Mouse (Mus musculus): ENCODE data around the gene Ctse. TPM values are rescaled to one million over a fixed set of nuclear protein-coding genes. Genes with fewer than 3 reads are reported as not detected.

The Ctse gene
- polyA plus RNA-seq, 1 experiment from 2014 or later: 0.13 TPM

GRCm38 (mm10) chr1:131660266-131660665 lies 22.2 kb downstream of the Ctse start:
- 85% methylated on average over 2 of the region's 2 CpGs for WGBS
- H3K27ac ChIP-seq (replicated peaks; ENCODE audit: low read depth, low read length): no peak overlapping the region
- H3K9ac ChIP-seq (ENCODE audit: low read length): no peak overlapping the region
- H3K27me3 ChIP-seq (ENCODE audit: control insufficient read depth, insufficient read depth, low read length): no peaks in the 10 kb centered on the region
- H3K4me2 ChIP-seq (ENCODE audit: low read depth, severe bottlenecking): no peak overlapping the region
- no peak overlapping the region for H3K4me3 ChIP-seq (ENCODE audit: low read depth, low read length)
- H3K36me3 ChIP-seq (ENCODE audit: control insufficient read depth, insufficient read depth, low read length): no peaks in the 10 kb centered on the region
- ATAC-seq (ENCODE audit: insufficient number of reproducible peaks, low FRiP score, low TSS enrichment, low read depth) (no peak), DNase-seq (ENCODE audit: low spot score) (no peak)
- no peaks in the 10 kb centered on the region for H3K4me1 ChIP-seq (ENCODE audit: control insufficient read depth, insufficient read depth, low read length)
- H3K9me3 ChIP-seq (ENCODE audit: control insufficient read depth, low read length): no peaks in the 10 kb centered on the region

- Histone ChIP-seq H3K36me3 (ENCODE audit: control insufficient read depth, insufficient read depth, low read length) (no peaks in the 10 kb centered on the region), H3K4me2 (ENCODE audit: low read depth, severe bottlenecking) (no peak overlapping the region), H3K9ac (ENCODE audit: low read length) (no peak overlapping the region), H3K27ac (replicated peaks; ENCODE audit: low read depth, low read length) (no peak overlapping the region), H3K27me3 (ENCODE audit: control insufficient read depth, insufficient read depth, low read length) (no peaks in the 10 kb centered on the region), H3K4me1 (ENCODE audit: control insufficient read depth, insufficient read depth, low read length) (no peaks in the 10 kb centered on the region), H3K9me3 (ENCODE audit: control insufficient read depth, low read length) (no peaks in the 10 kb centered on the region), H3K4me3 (ENCODE audit: low read depth, low read length) (no peak overlapping the region)
- ATAC-seq (ENCODE audit: insufficient number of reproducible peaks, low FRiP score, low TSS enrichment, low read depth) (no peak), DNase-seq (ENCODE audit: low spot score) (no peak)
- WGBS: 78% methylated on average over 7 of the region's 7 CpGs
These were observed 22.8 kb downstream of the Ctse start for GRCm38 (mm10) chr1:131660716-131661472.

GRCm38 (mm10) chr1:131661749-131662148 lies 23.6 kb downstream of the Ctse start:
- no peak overlapping the region for H3K4me2 ChIP-seq (ENCODE audit: low read depth, severe bottlenecking)
- no peak overlapping the region for H3K27ac ChIP-seq (replicated peaks; ENCODE audit: low read depth, low read length)
- H3K4me3 ChIP-seq (ENCODE audit: low read depth, low read length): no peak overlapping the region
- H3K9ac ChIP-seq (ENCODE audit: low read length): no peak overlapping the region
- H3K4me1 ChIP-seq (ENCODE audit: control insufficient read depth, insufficient read depth, low read length): no peaks in the 10 kb centered on the region
- DNase-seq (ENCODE audit: low spot score) (no peak), ATAC-seq (ENCODE audit: insufficient number of reproducible peaks, low FRiP score, low TSS enrichment, low read depth) (no peak)
- no peaks in the 10 kb centered on the region for H3K36me3 ChIP-seq (ENCODE audit: control insufficient read depth, insufficient read depth, low read length)
- no peaks in the 10 kb centered on the region for H3K9me3 ChIP-seq (ENCODE audit: control insufficient read depth, low read length)
- WGBS: 78% methylated on average over 3 of the region's 3 CpGs
- no peaks in the 10 kb centered on the region for H3K27me3 ChIP-seq (ENCODE audit: control insufficient read depth, insufficient read depth, low read length)

GRCm38 (mm10) chr1:131663286-131663995 lies 25.3 kb downstream of the Ctse start:
- Histone ChIP-seq H3K27me3 (ENCODE audit: control insufficient read depth, insufficient read depth, low read length) (no peaks in the 10 kb centered on the region), H3K27ac (replicated peaks; ENCODE audit: low read depth, low read length) (no peak overlapping the region), H3K9ac (ENCODE audit: low read length) (no peak overlapping the region), H3K4me3 (ENCODE audit: low read depth, low read length) (no peak overlapping the region), H3K36me3 (ENCODE audit: control insufficient read depth, insufficient read depth, low read length) (no peaks in the 10 kb centered on the region), H3K4me1 (ENCODE audit: control insufficient read depth, insufficient read depth, low read length) (no peaks in the 10 kb centered on the region), H3K9me3 (ENCODE audit: control insufficient read depth, low read length) (no peaks in the 10 kb centered on the region), H3K4me2 (ENCODE audit: low read depth, severe bottlenecking) (no peak overlapping the region)
- WGBS: 85% methylated on average over 9 of the region's 9 CpGs
- ATAC-seq (ENCODE audit: insufficient number of reproducible peaks, low FRiP score, low TSS enrichment, low read depth) (no peak), DNase-seq (ENCODE audit: low spot score) (no peak)

GRCm38 (mm10) chr1:131664136-131664535 lies 26.0 kb downstream of the Ctse start:
- ATAC-seq (ENCODE audit: insufficient number of reproducible peaks, low FRiP score, low TSS enrichment, low read depth): no peak

GRCm38 (mm10) chr1:131665886-131666285 lies 27.8 kb downstream of the Ctse start:
- no peak for ATAC-seq (ENCODE audit: insufficient number of reproducible peaks, low FRiP score, low TSS enrichment, low read depth)
- DNase-seq (ENCODE audit: low spot score): no peak
- 0 out of 2 replicates have a peak, but pooled peaks cover 5% of the 10 kb centered on the region for H3K4me1 ChIP-seq (ENCODE audit: control insufficient read depth, insufficient read depth, low read length)
- no peaks in the 10 kb centered on the region for H3K36me3 ChIP-seq (ENCODE audit: control insufficient read depth, insufficient read depth, low read length)
- no peaks in the 10 kb centered on the region for H3K9me3 ChIP-seq (ENCODE audit: control insufficient read depth, low read length)
- H3K9ac ChIP-seq (ENCODE audit: low read length): no peak overlapping the region
- no peak overlapping the region for H3K4me2 ChIP-seq (ENCODE audit: low read depth, severe bottlenecking)
- WGBS: 91% methylated on average over 1 of the region's 1 CpGs
- no peaks in the 10 kb centered on the region for H3K27me3 ChIP-seq (ENCODE audit: control insufficient read depth, insufficient read depth, low read length)
- H3K27ac ChIP-seq (replicated peaks; ENCODE audit: low read depth, low read length): no peak overlapping the region
- H3K4me3 ChIP-seq (ENCODE audit: low read depth, low read length): no peak overlapping the region

More at GRCm38 (mm10) chr1:131664136-131664535, 26.0 kb downstream of the Ctse start:
- no peak overlapping the region for H3K4me3 ChIP-seq (ENCODE audit: low read depth, low read length)
- H3K27ac ChIP-seq (replicated peaks; ENCODE audit: low read depth, low read length): no peak overlapping the region
- DNase-seq (ENCODE audit: low spot score): no peak
- H3K27me3 ChIP-seq (ENCODE audit: control insufficient read depth, insufficient read depth, low read length): no peaks in the 10 kb centered on the region
- H3K4me1 ChIP-seq (ENCODE audit: control insufficient read depth, insufficient read depth, low read length): 0 out of 2 replicates have a peak, but pooled peaks cover 2% of the 10 kb centered on the region
- WGBS: 91% methylated on average over 5 of the region's 5 CpGs
- no peaks in the 10 kb centered on the region for H3K36me3 ChIP-seq (ENCODE audit: control insufficient read depth, insufficient read depth, low read length)
- no peak overlapping the region for H3K9ac ChIP-seq (ENCODE audit: low read length)
- no peak overlapping the region for H3K4me2 ChIP-seq (ENCODE audit: low read depth, severe bottlenecking)
- no peaks in the 10 kb centered on the region for H3K9me3 ChIP-seq (ENCODE audit: control insufficient read depth, low read length)

GRCm38 (mm10) chr1:131671113-131671512 lies 33.0 kb downstream of the Ctse start:
- ATAC-seq (ENCODE audit: insufficient number of reproducible peaks, low FRiP score, low TSS enrichment, low read depth) (no peak), DNase-seq (ENCODE audit: low spot score) (no peak)
- Histone ChIP-seq H3K27me3 (ENCODE audit: control insufficient read depth, insufficient read depth, low read length) (no peaks in the 10 kb centered on the region), H3K36me3 (ENCODE audit: control insufficient read depth, insufficient read depth, low read length) (no peaks in the 10 kb centered on the region), H3K9me3 (ENCODE audit: control insufficient read depth, low read length) (no peaks in the 10 kb centered on the region), H3K27ac (replicated peaks; ENCODE audit: low read depth, low read length) (no peak overlapping the region), H3K9ac (ENCODE audit: low read length) (no peak overlapping the region), H3K4me3 (ENCODE audit: low read depth, low read length) (no peak overlapping the region), H3K4me2 (ENCODE audit: low read depth, severe bottlenecking) (no peak overlapping the region), H3K4me1 (ENCODE audit: control insufficient read depth, insufficient read depth, low read length) (0 out of 2 replicates have a peak, but pooled peaks cover 5% of the 10 kb centered on the region)
- WGBS: 90% methylated on average over 8 of the region's 8 CpGs

- Histone ChIP-seq H3K27me3 (ENCODE audit: control insufficient read depth, insufficient read depth, low read length) (no peaks in the 10 kb centered on the region), H3K4me3 (ENCODE audit: low read depth, low read length) (no peak overlapping the region), H3K4me1 (ENCODE audit: control insufficient read depth, insufficient read depth, low read length) (0 out of 2 replicates have a peak, but pooled peaks cover 5% of the 10 kb centered on the region), H3K36me3 (ENCODE audit: control insufficient read depth, insufficient read depth, low read length) (no peaks in the 10 kb centered on the region), H3K27ac (replicated peaks; ENCODE audit: low read depth, low read length) (no peak overlapping the region), H3K9me3 (ENCODE audit: control insufficient read depth, low read length) (no peaks in the 10 kb centered on the region), H3K9ac (ENCODE audit: low read length) (no peak overlapping the region), H3K4me2 (ENCODE audit: low read depth, severe bottlenecking) (no peak overlapping the region)
- ATAC-seq (ENCODE audit: insufficient number of reproducible peaks, low FRiP score, low TSS enrichment, low read depth): no peak
- no peak for DNase-seq (ENCODE audit: low spot score)
- 79% methylated on average over 7 of the region's 7 CpGs for WGBS
These were observed 34.3 kb downstream of the Ctse start for GRCm38 (mm10) chr1:131672361-131672760.
